Mouse (Mus musculus): Measurements from ENCODE around the gene Mansc4.

The Mansc4 gene

GRCm38 (mm10) chr6:147086594-147087225 lies at the start of gene Mansc4:
Mansc4 (minus strand) TSS chr6:147087032.
- in situ Hi-C loops (cut with MboI; ENCODE audit: low sequenced_read_pairs) = no loop called here

GRCm38 (mm10) chr6:147127239-147127638 lies 40.4 kb upstream of the Mansc4 start:
- in situ Hi-C loops (cut with MboI; ENCODE audit: low sequenced_read_pairs) = no loop called here

- in situ Hi-C loops (cut with MboI; ENCODE audit: low sequenced_read_pairs) = no loop called here
Measured at GRCm38 (mm10) chr6:147121320-147121719, 34.5 kb upstream of the Mansc4 start.

- in situ Hi-C loops (cut with MboI; ENCODE audit: low sequenced_read_pairs) = no loop called here
Measured at GRCm38 (mm10) chr6:147118190-147118589, 31.4 kb upstream of the Mansc4 start.

- in situ Hi-C loops (cut with MboI; ENCODE audit: low sequenced_read_pairs) = no loop called here
Measured at GRCm38 (mm10) chr6:147117764-147118163, 30.9 kb upstream of the Mansc4 start.

GRCm38 (mm10) chr6:147116579-147116978 lies 29.7 kb upstream of the Mansc4 start:
- in situ Hi-C loops (cut with MboI; ENCODE audit: low sequenced_read_pairs) = no loop called here

GRCm38 (mm10) chr6:147109283-147109682 lies 22.5 kb upstream of the Mansc4 start:
- in situ Hi-C loops (cut with MboI; ENCODE audit: low sequenced_read_pairs) = no loop called here

GRCm38 (mm10) chr6:147106716-147107115 lies 19.9 kb upstream of the Mansc4 start:
- in situ Hi-C loops (cut with MboI; ENCODE audit: low sequenced_read_pairs) = no loop called here

GRCm38 (mm10) chr6:147105529-147105928 lies 18.7 kb upstream of the Mansc4 start:
- in situ Hi-C loops (cut with MboI; ENCODE audit: low sequenced_read_pairs) = no loop called here

GRCm38 (mm10) chr6:147102293-147102692 lies 15.5 kb upstream of the Mansc4 start:
- in situ Hi-C loops (cut with MboI; ENCODE audit: low sequenced_read_pairs) = no loop called here

- in situ Hi-C loops (cut with MboI; ENCODE audit: low sequenced_read_pairs) = no loop called here
Measured at GRCm38 (mm10) chr6:147099458-147100277, 12.8 kb upstream of the Mansc4 start.

GRCm38 (mm10) chr6:147097346-147097929 lies 10.6 kb upstream of the Mansc4 start:
- in situ Hi-C loops (cut with MboI; ENCODE audit: low sequenced_read_pairs) = no loop called here

GRCm38 (mm10) chr6:147096934-147097333 lies 10.1 kb upstream of the Mansc4 start:
- in situ Hi-C loops (cut with MboI; ENCODE audit: low sequenced_read_pairs) = no loop called here

- in situ Hi-C loops (cut with MboI; ENCODE audit: low sequenced_read_pairs) = no loop called here
Measured at GRCm38 (mm10) chr6:147096109-147096508, 9.3 kb upstream of the Mansc4 start.

- in situ Hi-C loops (cut with MboI; ENCODE audit: low sequenced_read_pairs) = no loop called here
Measured at GRCm38 (mm10) chr6:147094771-147095170, 7.9 kb upstream of the Mansc4 start.

- in situ Hi-C loops (cut with MboI; ENCODE audit: low sequenced_read_pairs) = no loop called here
Measured at GRCm38 (mm10) chr6:147092136-147092535, 5.3 kb upstream of the Mansc4 start.

GRCm38 (mm10) chr6:147091136-147092120 lies 4.6 kb upstream of the Mansc4 start, which contains the start of gene Klhl42:
Klhl42 (plus strand) TSS chr6:147091379.
- in situ Hi-C loops (cut with MboI; ENCODE audit: low sequenced_read_pairs) = no loop called here

- in situ Hi-C loops (cut with MboI; ENCODE audit: low sequenced_read_pairs) = no loop called here
Measured at GRCm38 (mm10) chr6:147090191-147090590, 3.4 kb upstream of the Mansc4 start.

GRCm38 (mm10) chr6:147088517-147088916 lies 1.7 kb upstream of the Mansc4 start:
- in situ Hi-C loops (cut with MboI; ENCODE audit: low sequenced_read_pairs) = no loop called here

GRCm38 (mm10) chr6:147087736-147088135 lies 904 bp upstream of the Mansc4 start:
- in situ Hi-C loops (cut with MboI; ENCODE audit: low sequenced_read_pairs) = no loop called here
